ENCODE assay signal across 14 mouse cellular contexts in the genomic region with DNA sequence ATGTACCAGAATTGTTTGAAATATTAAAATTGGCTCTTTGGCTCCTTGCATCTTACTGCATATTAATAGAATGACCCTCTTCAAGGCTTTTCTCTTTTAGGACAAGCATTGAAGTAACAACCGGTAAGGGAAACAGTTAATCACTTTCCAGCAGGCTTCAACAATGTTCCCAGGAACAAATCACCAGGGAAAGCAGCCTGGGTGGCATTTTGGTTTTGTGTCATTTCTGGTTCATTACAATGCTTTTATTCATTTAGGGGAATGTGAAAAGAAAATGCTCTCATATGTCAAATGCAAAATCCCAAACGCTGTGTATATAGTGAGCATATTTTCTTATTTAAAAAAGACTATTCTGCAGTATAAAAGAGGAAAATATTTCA. TPM values are rescaled to one million over a fixed set of nuclear protein-coding genes. Genes with fewer than 3 reads are reported as not detected.
DNase-seq lines count a peak whose midpoint lies in the region; ATAC-seq and TF ChIP-seq lines count a peak whose summit lies in the region.
"Had no signal": no experiment of that assay in that cellular context is flagged by ENCODE, and none has a peak within 500 bp of the region (broad histone marks: within the 10 kb centered on the region; RNA-seq: fewer than 3 reads in every experiment).

No protein-coding gene starts in this region.

- DNase-seq in embryo, embryonic 10.5 days (ENCODE audit: low spot score) = peak; percentile 19
- DNase-seq in embryo, embryonic 9.5 days (ENCODE audit: extremely low spot score) = no peak
- DNase-seq in midbrain, postnatal 0 days (ENCODE audit: low spot score) = peak; percentile 46
- DNase-seq in ovary, postnatal 14 days (ENCODE audit: low spot score) = no peak
- DNase-seq in urinary bladder, postnatal 36 days (ENCODE audit: low spot score in 2 of 2) = no peak
- no peak for DNase-seq in heart, postnatal 25 days (ENCODE audit: low spot score)
- DNase-seq: adrenal gland, postnatal 25 days; kidney, adult 18-20 months; lung, postnatal 36 days had no signal

- H3K36me3 ChIP-seq in forebrain, embryonic 12.5 days (replicated peaks) = no peaks in the 10 kb centered on the region
- no peaks in the 10 kb centered on the region for H3K36me3 ChIP-seq in hindbrain, embryonic 15.5 days
- H3K36me3 ChIP-seq in midbrain, postnatal 0 days (ENCODE audit: insufficient read depth, low read length) = no peaks in the 10 kb centered on the region
- H3K36me3 ChIP-seq: liver, embryonic 15.5 days had no signal

- peak overlapping the region; percentile 66 for H3K4me3 ChIP-seq in forebrain, embryonic 12.5 days (replicated peaks)
- H3K4me3 ChIP-seq in hindbrain, embryonic 15.5 days = peak overlapping the region; percentile 84
- H3K4me3 ChIP-seq in midbrain, postnatal 0 days (ENCODE audit: low read depth, low read length) = peak overlapping the region; percentile 67
- H3K4me3 ChIP-seq: liver, embryonic 15.5 days; myocyte had no signal

- WGBS in forebrain, embryonic 12.5 days = 4% methylated on average over 2 of the region's 2 CpGs
- 13% methylated on average over 2 of the region's 2 CpGs for WGBS in hindbrain, embryonic 15.5 days
- WGBS in midbrain, postnatal 0 days = 6% methylated on average over 2 of the region's 2 CpGs

- no peak for TF ChIP-seq CTCF in midbrain, postnatal 0 days (IDR thresholded peaks at IDR 0.05)

- H3K9ac ChIP-seq in forebrain, embryonic 12.5 days = no peak overlapping the region
- peak overlapping the region; percentile 89 for H3K9ac ChIP-seq in hindbrain, embryonic 15.5 days
- peak overlapping the region; percentile 47; the same call in 1 of the 2 replicates for H3K9ac ChIP-seq in midbrain, postnatal 0 days (replicated peaks; ENCODE audit: low read length, poor library complexity, severe bottlenecking)
- H3K9ac ChIP-seq: liver, embryonic 15.5 days had no signal

- H3K27me3 ChIP-seq in forebrain, embryonic 12.5 days = no peaks in the 10 kb centered on the region
- no peaks in the 10 kb centered on the region for H3K27me3 ChIP-seq in hindbrain, embryonic 15.5 days
- no peaks in the 10 kb centered on the region for H3K27me3 ChIP-seq in midbrain, postnatal 0 days (ENCODE audit: insufficient read depth, low read length)

- H3K9me3 ChIP-seq in forebrain, embryonic 12.5 days = no peaks in the 10 kb centered on the region
- H3K9me3 ChIP-seq in hindbrain, embryonic 15.5 days = no peaks in the 10 kb centered on the region
- H3K9me3 ChIP-seq in midbrain, postnatal 0 days (ENCODE audit: low read length) = no peaks in the 10 kb centered on the region
- H3K9me3 ChIP-seq: liver, embryonic 15.5 days had no signal

- H3K4me2 ChIP-seq in forebrain, embryonic 12.5 days = peak overlapping the region; percentile 67
- H3K4me2 ChIP-seq in hindbrain, embryonic 15.5 days = peak overlapping the region; percentile 66
- peak overlapping the region; percentile 54 for H3K4me2 ChIP-seq in midbrain, postnatal 0 days (ENCODE audit: low read depth, low read length, poor library complexity, severe bottlenecking)
- H3K4me2 ChIP-seq: liver, embryonic 15.5 days had no signal

- intact Hi-C loops in heart, postnatal 25 days (cut with DNase I) = no loop called here

- peaks cover 29% of the 10 kb centered on the region for H3K4me1 ChIP-seq in forebrain, embryonic 12.5 days
- peaks cover 12% of the 10 kb centered on the region for H3K4me1 ChIP-seq in hindbrain, embryonic 15.5 days (replicated peaks)
- H3K4me1 ChIP-seq in midbrain, postnatal 0 days (ENCODE audit: insufficient read depth, low read length) = no peaks in the 10 kb centered on the region
- H3K4me1 ChIP-seq: liver, embryonic 15.5 days had no signal

- H3K27ac ChIP-seq in forebrain, embryonic 12.5 days = no peak overlapping the region
- H3K27ac ChIP-seq in hindbrain, embryonic 15.5 days (replicated peaks) = peak overlapping the region; percentile 96
- H3K27ac ChIP-seq in midbrain, postnatal 0 days (ENCODE audit: low read depth, low read length) = peak overlapping the region; percentile 88; the same call in 1 of the 2 replicates
- H3K27ac ChIP-seq: liver, embryonic 15.5 days had no signal

- no peak for ATAC-seq in forebrain, embryonic 12.5 days (ENCODE audit: low FRiP score)
- no peak for ATAC-seq in hindbrain, embryonic 15.5 days (ENCODE audit: low FRiP score, low read depth)
- ATAC-seq in midbrain, postnatal 0 days (ENCODE audit: low FRiP score) = no peak

RNA-seq across cellular contexts. Expression of gene Adgrb3, which starts 2.0 kb away (rescaled TPM):
- 16.8 and 18.0 TPM in 2 replicates for polyA plus RNA-seq in forebrain, embryonic 12.5 days (2016; fragmentation: Nextera tagmentation; extraction: Ambion mirVana)
- 52.4 and 53.4 TPM in 2 replicates for polyA plus RNA-seq in hindbrain, embryonic 15.5 days (2015; fragmentation: Nextera tagmentation; extraction: Ambion mirVana)
- total RNA-seq in midbrain, postnatal 0 days (2014; rRNA removed) = 90.7 and 110 TPM in 2 replicates
- 54.6 and 55.8 TPM in 2 replicates for polyA plus RNA-seq in midbrain, postnatal 0 days (2015; fragmentation: Nextera tagmentation; extraction: Ambion mirVana)
- not detected for total RNA-seq in heart, postnatal 25 days (2021)
- polyA plus RNA-seq: gonadal fat pad, adult 2 months; myocyte had no signal

Comparison
In these comparisons a context has a peak if more than half of its experiments do, and no peak if none do; other contexts are left out.
1. DNase-seq: peak in embryo, embryonic 10.5 days (single experiment) and midbrain, postnatal 0 days (single experiment); none in embryo, embryonic 9.5 days (single experiment), ovary, postnatal 14 days (single experiment), urinary bladder, postnatal 36 days (0 of 2) and heart, postnatal 25 days (single experiment).
2. Peak in every context shown above with its lines, with median percentiles within 50 percentile points of each other: H3K4me2 ChIP-seq and H3K4me3 ChIP-seq.